Mouse (Mus musculus) kidney, adult 2 months (tissue): ENCODE measurements around the gene Creb3l4. TPM values are rescaled to one million over a fixed set of nuclear protein-coding genes. Genes with fewer than 3 reads are reported as not detected.

Experiments used
- DNase-seq: peaks from one replicate; pipeline ENCODE4 v3.0.0; 2021
- H3K27ac ChIP-seq: fragments of 200-500 bp; 2 replicates; pipeline ENCODE4 v1.5.1; 2012; ENCODE audit warnings: low read depth, low read length, control low read depth, inconsistent platforms; ENCODE audit not compliant: insufficient read depth
- H3K27me3 ChIP-seq: fragments of 200-500 bp; replicated peaks from 2 replicates; pipeline ENCODE4 v1.6.1; 2012; ENCODE audit warnings: mild to moderate bottlenecking, moderate library complexity, low read length, inconsistent platforms; ENCODE audit not compliant: control insufficient read depth, insufficient read depth
- H3K36me3 ChIP-seq: fragments of 200-500 bp; 2 replicates; pipeline ENCODE4 v1.6.1; 2012; ENCODE audit warnings: mild to moderate bottlenecking, moderate library complexity, low read length, inconsistent platforms; ENCODE audit not compliant: control insufficient read depth, insufficient read depth
- H3K4me1 ChIP-seq: fragments of 200-500 bp; 2 replicates; pipeline ENCODE4 v1.6.1; 2011; ENCODE audit warnings: low read length; ENCODE audit not compliant: control insufficient read depth, insufficient read depth
- H3K4me3 ChIP-seq: fragments of 200-500 bp; 2 replicates; pipeline ENCODE4 v1.5.1; 2011; ENCODE audit warnings: mild to moderate bottlenecking, low read depth, low read length, control low read depth; ENCODE audit not compliant: insufficient read depth
- CTCF ChIP-seq: fragments of 200-500 bp; conservative IDR thresholded peaks from 2 replicates; pipeline ENCODE4 v1.5.1; 2011; ENCODE audit warnings: low read depth, mild to moderate bottlenecking, control low read depth, low read length, moderate library complexity, mixed read lengths; ENCODE audit not compliant: insufficient read depth, insufficient read length
- POLR2A ChIP-seq: fragments of 200-500 bp; IDR thresholded peaks from one replicate; pipeline ENCODE4 v1.6.1; 2011; ENCODE audit warnings: low read depth, low read length, control low read depth
- WGBS: fragments of 180-500 bp; shearing (Covaris S2); methylation state at CpG from one replicate; pipeline ENCODE4 v1.1.7; 2018; 5-methylcytosine and 5-hydroxymethylcytosine counted together
- polyA plus RNA-seq: library from polyadenylated mRNA; depleted of rRNA; stranded (reverse); fragments of >200 nt; gene quantifications from 2 replicates; pipeline ENCODE4 v1.2.3, GENCODE M21; 2012; rRNA removed

Creb3l4 gene
- polyA plus RNA-seq, 1 experiment: 1.0 TPM

GRCm38 (mm10) chr3:90203619-90204018, 39.7 kb downstream of the Creb3l4 start:
- 37% methylated on average over 5 of the region's 5 CpGs for WGBS
- Histone ChIP-seq H3K27ac (no peak overlapping the region), H3K4me3 (no peak overlapping the region), H3K4me1 (peaks cover 4% of the 10 kb centered on the region), H3K27me3 (no peaks in the 10 kb centered on the region), H3K36me3 (0 out of 2 replicates have a peak, but pooled peaks cover 2% of the 10 kb centered on the region)
- DNase-seq: no peak
- TF ChIP-seq CTCF: no peak
- no peak for TF ChIP-seq POLR2A

GRCm38 (mm10) chr3:90202884-90203283, 40.4 kb downstream of the Creb3l4 start:
- WGBS: 52% methylated on average over 1 of the region's 1 CpGs
- H3K4me3 ChIP-seq: no peak overlapping the region
- 0 out of 2 replicates have a peak, but pooled peaks cover 2% of the 10 kb centered on the region for H3K36me3 ChIP-seq
- DNase-seq: peak; percentile 51
- no peak overlapping the region for H3K27ac ChIP-seq
- peaks cover 4% of the 10 kb centered on the region for H3K4me1 ChIP-seq
- no peak for TF ChIP-seq POLR2A
- TF ChIP-seq CTCF: no peak
- no peaks in the 10 kb centered on the region for H3K27me3 ChIP-seq

- no peaks in the 10 kb centered on the region for H3K4me1 ChIP-seq
- no peak overlapping the region for H3K4me3 ChIP-seq
- no peak overlapping the region for H3K27ac ChIP-seq
- 75% methylated on average over 1 of the region's 1 CpGs for WGBS
- H3K27me3 ChIP-seq: no peaks in the 10 kb centered on the region
- TF ChIP-seq CTCF (no peak), POLR2A (no peak)
- H3K36me3 ChIP-seq: no peaks in the 10 kb centered on the region
- DNase-seq: no peak
Measured at GRCm38 (mm10) chr3:90197548-90197947, 45.8 kb downstream of the Creb3l4 start.

- no peak for TF ChIP-seq CTCF
- no peak for TF ChIP-seq POLR2A
- Histone ChIP-seq H3K4me3 (no peak overlapping the region), H3K27me3 (no peaks in the 10 kb centered on the region), H3K36me3 (no peaks in the 10 kb centered on the region), H3K27ac (no peak overlapping the region), H3K4me1 (no peaks in the 10 kb centered on the region; the same call in 1 of the 2 replicates)
- DNase-seq: no peak
- 69% methylated on average over 1 of the region's 1 CpGs for WGBS
Measured at GRCm38 (mm10) chr3:90195644-90196043, 47.7 kb downstream of the Creb3l4 start.

- Histone ChIP-seq H3K4me1 (no peaks in the 10 kb centered on the region; the same call in 1 of the 2 replicates), H3K27me3 (no peaks in the 10 kb centered on the region), H3K4me3 (no peak overlapping the region), H3K36me3 (no peaks in the 10 kb centered on the region), H3K27ac (no peak overlapping the region)
- DNase-seq: no peak
- WGBS: 57% methylated on average over 4 of the region's 4 CpGs
- TF ChIP-seq CTCF: no peak
- TF ChIP-seq POLR2A: no peak
Measured at GRCm38 (mm10) chr3:90194759-90195158, 48.6 kb downstream of the Creb3l4 start.

- 58% methylated on average over 11 of the region's 11 CpGs for WGBS
- DNase-seq: no peak
- H3K36me3 ChIP-seq: no peaks in the 10 kb centered on the region
- no peaks in the 10 kb centered on the region; the same call in 1 of the 2 replicates for H3K4me1 ChIP-seq
- no peak for TF ChIP-seq CTCF
- no peak for TF ChIP-seq POLR2A
- H3K27ac ChIP-seq: no peak overlapping the region
- H3K27me3 ChIP-seq: no peaks in the 10 kb centered on the region
- no peak overlapping the region for H3K4me3 ChIP-seq
Measured at GRCm38 (mm10) chr3:90190859-90191510, 52.3 kb downstream of the Creb3l4 start.

Other genes starting within 250 kb of the Creb3l4 start
- gene Hax1, start 244.7 kb downstream of the Creb3l4 start, polyA plus RNA-seq: 130 and 138 TPM in 2 replicates
- 53.0 and 56.2 TPM in 2 replicates for gene 4933434E20Rik, start 191.9 kb downstream of the Creb3l4 start, polyA plus RNA-seq
- 105 and 108 TPM in 2 replicates for gene Ubap2l, start 190.9 kb downstream of the Creb3l4 start, polyA plus RNA-seq
- 75.5 and 95.4 TPM in 2 replicates for gene Tpm3, start 170.9 kb downstream of the Creb3l4 start, polyA plus RNA-seq
- gene Nup210l, start 139.4 kb downstream of the Creb3l4 start, polyA plus RNA-seq: 0.12 and 0.14 TPM in 2 replicates
- 944 and 1,038 TPM in 2 replicates for gene Rps27, start 29.9 kb downstream of the Creb3l4 start, polyA plus RNA-seq
- 5.0 and 7.7 TPM in 2 replicates for gene Rab13, start 29.8 kb downstream of the Creb3l4 start, polyA plus RNA-seq
- 60.7 and 74.7 TPM in 2 replicates for gene Jtb, start 11.9 kb downstream of the Creb3l4 start, polyA plus RNA-seq
- 71.3 and 74.2 TPM in 2 replicates for gene Slc39a1, start 4.7 kb upstream of the Creb3l4 start, polyA plus RNA-seq
- 48.2 and 57.6 TPM in 2 replicates for gene Crtc2, start 10.7 kb upstream of the Creb3l4 start, polyA plus RNA-seq
- gene Dennd4b, start 21.7 kb upstream of the Creb3l4 start, polyA plus RNA-seq: 12.3 and 13.6 TPM in 2 replicates
- 18.5 and 18.6 TPM in 2 replicates for gene Gatad2b, start 49.7 kb upstream of the Creb3l4 start, polyA plus RNA-seq
- gene Slc27a3, start 146.4 kb upstream of the Creb3l4 start, polyA plus RNA-seq: 12.9 and 16.2 TPM in 2 replicates
- 22.9 and 23.6 TPM in 2 replicates for gene Ints3, start 190.1 kb upstream of the Creb3l4 start, polyA plus RNA-seq
- gene Npr1, start 222.4 kb upstream of the Creb3l4 start, polyA plus RNA-seq: 51.4 and 55.4 TPM in 2 replicates
- gene Ilf2, start 232.6 kb upstream of the Creb3l4 start, polyA plus RNA-seq: 19.4 and 22.8 TPM in 2 replicates
- gene Snapin, start 247.5 kb upstream of the Creb3l4 start, polyA plus RNA-seq: 20.7 and 25.3 TPM in 2 replicates